Mouse (Mus musculus) cortical plate, adult 2 months (tissue): ENCODE data around the gene Acsbg1.

Experiments
- CTCF ChIP-seq: fragments of 200-500 bp; IDR thresholded peaks from 2 replicates; pipeline ENCODE4 v1.5.1; 2011; ENCODE audit warnings: mild to moderate bottlenecking, control low read depth, low read length; ENCODE audit not compliant: insufficient read depth; ENCODE audit errors: extremely low read depth
- POLR2A ChIP-seq: fragments of 200-500 bp; IDR thresholded peaks from 2 replicates; pipeline ENCODE4 v1.6.1; 2011; ENCODE audit warnings: mild to moderate bottlenecking, low read length, control low read depth; ENCODE audit not compliant: insufficient read depth; ENCODE audit errors: extremely low read depth

- TF ChIP-seq CTCF (no peak), POLR2A (no peak)
Measured at GRCm38 (mm10) chr9:54652778-54653177, 8.9 kb downstream of the Acsbg1 start.
